Mouse (Mus musculus) adrenal gland, adult 18-20 months (tissue): ENCODE measurements around the gene Spock1. TPM values are rescaled to one million over a fixed set of nuclear protein-coding genes. Genes with fewer than 3 reads are reported as not detected.
"Not testable (repeated sequence)": the region's sequence is repeated elsewhere in the genome, so short reads cannot be mapped to it uniquely, and the experiment has no call there.

Source experiments
- DNase-seq, 2 experiments: peaks; one replicate each; pipeline ENCODE4 v3.0.0; 2021 to 2022; ENCODE audit warnings: low spot score in 2 of 2
- total RNA-seq, 2 experiments: library from RNA; stranded (reverse); gene quantifications; 1 replicate in 1 of 2; 2 replicates in 1 of 2; pipeline ENCODE4 v1.2.3; 2021

Spock1 gene
- total RNA-seq, 2 experiments from 2014 or later: 9.4 to 10.9 TPM

DNA sequence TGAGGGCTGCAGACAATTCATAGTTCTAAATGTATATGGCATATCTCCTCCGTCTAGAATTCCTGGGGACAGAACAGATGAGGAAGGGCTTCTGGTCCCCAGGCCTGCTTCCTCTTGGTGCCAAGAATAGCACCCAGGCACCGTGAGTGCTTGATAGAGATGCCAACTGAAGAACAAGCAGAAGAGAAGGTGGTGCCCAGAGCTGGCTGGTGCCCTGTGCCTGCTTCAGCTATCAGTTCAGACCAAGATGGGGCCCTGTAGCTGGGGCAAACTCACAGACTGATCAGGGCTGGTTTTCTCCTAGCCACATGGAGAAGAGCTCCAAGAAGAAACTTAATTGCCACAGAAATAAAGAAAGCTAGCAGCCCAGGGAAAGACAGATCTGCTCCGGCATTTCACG is 385.8 kb downstream of the Spock1 start:
- no peak for DNase-seq

DNA sequence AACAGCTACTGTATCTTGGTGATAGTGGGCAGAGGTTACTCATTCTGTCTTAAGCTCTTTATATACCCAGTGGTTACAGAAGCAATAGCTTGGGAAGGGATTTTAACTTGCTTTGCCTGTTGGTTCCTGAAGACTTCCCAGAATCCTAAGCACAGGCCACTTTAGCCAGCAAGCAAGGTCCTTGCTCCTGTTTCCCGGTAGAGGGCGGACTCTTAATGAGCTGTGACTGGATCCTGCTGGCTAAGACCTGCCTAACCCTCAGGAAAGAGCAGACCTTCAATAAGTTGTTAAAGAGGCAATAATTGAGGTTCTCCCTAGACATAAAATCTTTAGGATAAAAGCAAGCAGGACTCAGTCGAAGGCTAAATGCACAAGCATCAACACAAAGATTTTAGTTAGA is 387.0 kb downstream of the Spock1 start:
- no peak for DNase-seq

DNA sequence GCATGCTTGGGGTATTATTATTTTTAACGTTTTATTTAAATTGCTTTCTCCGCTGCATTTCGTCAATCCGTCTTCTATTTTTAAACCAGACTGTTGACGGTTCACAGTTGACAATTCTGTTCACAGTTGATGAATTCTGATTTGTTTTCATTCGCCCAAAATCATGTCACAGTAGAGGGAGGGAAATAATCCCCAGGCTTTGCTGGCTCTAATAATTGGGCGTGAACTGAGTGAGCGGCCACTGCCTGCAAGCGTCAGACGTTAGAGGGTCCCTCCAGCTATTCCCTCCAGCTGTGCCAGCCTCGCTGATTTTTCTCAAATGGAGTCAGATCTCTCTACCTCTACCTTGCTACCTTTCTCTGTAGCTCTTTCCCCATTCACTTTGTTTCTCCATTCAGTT is 388.3 kb downstream of the Spock1 start:
- DNase-seq: no peak

DNA sequence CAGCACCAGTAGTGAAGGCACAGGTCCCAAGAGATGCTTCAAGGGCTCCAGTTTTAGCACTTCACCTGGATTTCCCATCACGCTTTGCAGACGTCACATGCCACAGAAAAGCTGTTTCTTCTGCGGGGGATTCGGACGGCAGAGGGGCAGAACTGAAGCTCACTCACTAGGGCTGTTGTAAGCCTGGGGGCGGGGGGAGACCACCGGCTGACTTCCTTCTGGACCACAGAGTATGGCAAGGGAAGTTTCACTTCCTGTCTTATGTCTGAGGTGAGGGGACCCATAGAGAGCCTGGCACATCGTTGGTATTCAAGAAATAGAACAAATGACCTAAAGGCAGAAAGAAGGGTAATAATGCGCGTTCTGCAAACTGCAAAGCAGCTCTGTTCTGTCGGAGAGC is 392.4 kb downstream of the Spock1 start:
- no peak for DNase-seq

DNA sequence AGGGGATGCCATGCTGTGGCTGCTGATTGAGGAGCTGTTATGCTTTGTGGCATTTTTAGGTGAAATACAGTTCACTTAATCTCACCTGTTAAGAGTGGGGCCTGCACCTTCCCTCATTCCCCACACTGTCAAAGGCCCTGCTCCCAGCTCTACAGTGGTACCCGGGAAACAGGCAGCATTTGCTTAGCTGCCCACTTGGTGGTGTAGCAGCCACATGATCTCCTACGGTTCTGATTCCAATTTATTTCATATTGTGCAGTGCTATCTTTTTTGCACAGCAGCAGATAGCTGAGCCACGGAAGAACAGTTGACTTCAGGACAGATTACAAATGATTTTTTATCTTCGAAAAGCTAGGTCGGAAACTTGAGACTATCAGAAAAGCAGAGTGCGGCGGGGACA is 406.6 kb downstream of the Spock1 start:
- DNase-seq: no peak

DNA sequence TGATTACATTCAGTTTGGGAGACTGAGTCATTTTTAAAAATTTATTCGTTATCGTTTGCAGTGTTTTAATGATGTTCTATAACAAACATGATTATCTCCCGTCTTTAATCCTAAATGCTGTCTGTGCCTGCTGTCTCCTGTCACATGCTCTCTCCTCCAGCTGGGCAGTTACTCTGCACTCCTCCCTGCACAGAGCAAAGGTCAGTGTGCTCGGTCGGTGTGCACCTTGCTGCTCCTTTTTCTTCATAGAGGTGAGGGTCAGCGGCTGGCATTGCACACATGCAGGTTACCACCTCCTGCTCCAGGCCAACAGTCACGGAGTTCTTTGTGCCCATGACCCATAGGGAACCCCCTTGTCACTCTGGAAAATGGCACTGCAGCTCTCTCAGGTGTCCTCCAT is 411.4 kb downstream of the Spock1 start:
- no peak for DNase-seq

DNA sequence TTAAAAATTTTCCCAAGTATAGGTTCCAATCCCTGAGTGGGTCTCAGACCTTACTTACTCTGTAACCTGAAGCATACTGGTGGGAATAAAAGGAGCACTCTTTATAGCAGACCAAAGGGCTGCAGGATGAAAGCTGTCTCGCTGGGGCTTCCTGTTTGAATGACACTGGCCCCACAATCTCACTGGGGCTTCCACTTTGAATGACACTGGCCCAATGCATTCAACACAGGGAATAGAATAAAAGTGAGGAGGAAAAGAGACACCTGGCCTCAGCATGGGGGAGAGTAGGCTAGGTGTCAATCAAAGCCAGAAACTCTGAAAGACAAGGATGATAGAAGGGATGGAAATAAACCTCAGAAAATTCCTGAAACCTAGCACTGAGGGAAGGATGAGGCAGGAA is 413.3 kb downstream of the Spock1 start:
- DNase-seq: no peak

DNA sequence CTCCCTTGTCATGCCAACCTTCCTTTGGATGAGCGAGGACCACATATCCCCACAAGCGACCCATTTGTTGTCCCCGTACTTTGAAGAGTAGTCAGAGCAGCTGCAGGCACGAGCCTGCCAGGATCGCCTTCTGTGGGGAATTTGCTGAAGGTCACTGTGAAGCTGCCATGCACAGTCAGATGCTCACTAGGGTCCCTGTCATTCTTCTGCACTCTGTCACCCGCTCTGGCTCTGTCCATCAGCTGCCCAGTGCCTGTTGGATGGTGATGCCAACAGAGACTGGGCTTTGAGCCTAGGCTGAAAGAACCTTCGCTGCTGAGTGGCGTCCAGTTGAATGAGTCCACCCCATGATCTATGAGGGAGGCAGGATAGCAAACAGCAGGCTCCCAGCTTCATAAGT is 419.2 kb downstream of the Spock1 start:
- DNase-seq: no peak

DNA sequence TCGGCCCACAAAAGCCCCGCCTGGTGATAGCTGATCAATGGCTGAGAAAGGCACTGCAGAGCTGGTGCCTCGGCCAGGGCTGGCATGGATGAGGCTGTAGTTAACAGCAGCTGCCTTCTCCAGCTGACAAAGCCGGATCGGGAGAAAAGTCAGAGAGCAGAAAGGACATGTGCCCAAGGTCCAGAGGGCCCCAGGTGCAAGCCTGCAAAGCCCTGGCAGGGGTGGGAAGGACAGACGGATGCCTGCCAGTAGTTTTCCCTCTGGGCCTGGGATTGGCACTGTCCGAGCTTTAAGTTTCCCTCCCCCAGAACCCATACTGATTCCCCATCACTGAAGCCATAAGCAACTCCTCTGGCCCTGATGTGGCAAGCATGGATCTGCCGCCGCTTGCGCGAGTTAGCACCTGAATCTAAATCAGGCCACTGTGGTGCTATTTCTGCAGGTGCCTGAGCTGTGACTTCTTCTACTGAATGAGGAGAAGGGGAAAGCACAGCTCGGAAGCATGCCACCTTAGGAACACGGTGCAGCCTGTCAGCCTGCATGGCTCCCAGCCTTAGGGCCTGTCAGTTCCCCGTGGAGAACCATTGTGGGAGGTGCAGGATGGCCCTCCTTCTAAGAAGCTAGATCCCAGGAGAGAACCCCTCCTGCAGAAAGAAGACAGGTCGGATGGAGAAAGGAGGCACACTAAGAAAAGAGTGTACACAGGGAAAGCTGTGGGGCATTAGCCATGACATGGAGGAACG is 423.5 kb downstream of the Spock1 start:
- DNase-seq: no peak

DNA sequence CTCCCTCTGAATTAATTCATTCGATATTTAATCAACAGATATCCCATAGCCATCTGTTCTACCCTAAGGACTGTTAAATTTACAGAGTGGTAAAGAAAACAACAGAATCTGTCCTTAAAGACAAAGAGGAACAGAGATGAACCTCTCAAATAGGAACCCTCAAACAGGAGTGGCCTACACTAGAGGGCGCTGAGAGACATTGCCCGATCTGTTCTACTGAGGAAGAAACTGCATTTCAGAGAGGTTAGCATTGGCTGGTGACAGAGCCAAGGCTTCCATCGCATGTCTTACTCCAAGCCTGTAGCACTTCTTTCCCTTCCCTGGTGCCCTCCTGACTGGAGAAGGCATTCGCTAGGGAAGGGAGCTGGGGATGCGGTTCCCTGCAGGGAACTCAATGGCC is 431.4 kb downstream of the Spock1 start:
- peak in 1 of 2 experiments; percentile 12 for DNase-seq

DNA sequence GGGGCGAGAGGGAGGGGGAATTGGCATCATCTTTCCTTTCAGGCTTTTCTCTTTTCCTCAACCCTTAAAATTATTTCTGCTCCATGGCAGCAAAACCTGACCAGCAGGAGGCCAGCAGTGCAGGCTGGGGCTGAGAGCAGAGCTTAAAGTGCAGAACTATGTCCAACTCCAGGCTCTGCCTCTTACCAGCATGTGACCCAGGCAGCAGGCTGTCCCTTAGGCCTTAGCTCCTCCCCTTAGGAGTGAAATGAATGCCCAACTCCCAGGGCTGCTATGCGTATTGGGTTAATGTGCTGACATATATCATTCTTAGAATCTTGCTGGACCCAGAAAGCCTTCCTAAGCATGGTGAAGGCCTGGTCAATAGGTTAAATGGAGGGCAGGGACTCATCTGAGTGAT is 434.1 kb downstream of the Spock1 start:
- no peak for DNase-seq

DNA sequence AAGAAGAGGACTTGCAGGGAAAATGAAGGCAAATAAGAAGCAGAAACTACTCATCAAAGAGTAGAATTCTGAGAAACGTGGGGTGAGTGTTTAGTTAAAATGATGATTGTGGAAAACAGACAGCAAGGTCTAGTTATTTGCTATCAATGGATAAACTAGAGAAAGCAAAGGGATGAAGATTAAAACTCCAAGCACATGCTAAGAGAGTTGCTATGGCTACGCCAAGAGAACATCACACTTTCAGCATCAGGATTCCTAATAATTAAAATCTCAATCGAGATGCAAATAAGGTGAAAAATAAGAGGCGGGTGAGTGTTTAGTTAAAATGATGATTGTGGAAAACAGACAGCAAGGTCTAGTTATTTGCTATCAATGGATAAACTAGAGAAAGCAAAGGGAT is 437.2 kb downstream of the Spock1 start:
- DNase-seq: not testable (repeated sequence)

DNA sequence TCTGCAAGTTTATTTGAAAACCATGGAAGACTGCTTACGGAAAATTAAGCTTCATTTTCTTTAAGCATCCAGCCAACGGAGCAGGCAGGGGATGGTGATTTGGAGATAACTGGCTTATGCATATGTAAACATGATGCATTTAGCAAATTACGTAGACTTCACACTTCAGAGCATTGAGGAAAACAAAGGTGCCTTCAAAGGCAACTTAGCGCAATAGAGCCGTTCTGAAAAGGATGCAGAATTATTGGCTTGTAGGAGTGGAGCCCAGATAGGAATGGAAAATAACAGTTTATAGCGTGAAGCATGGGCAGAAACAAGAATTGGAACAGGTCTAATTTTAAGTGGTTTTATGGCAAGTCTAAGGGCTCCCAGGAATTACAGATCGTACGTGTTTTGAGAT is 448.2 kb downstream of the Spock1 start:
- no peak for DNase-seq

DNA sequence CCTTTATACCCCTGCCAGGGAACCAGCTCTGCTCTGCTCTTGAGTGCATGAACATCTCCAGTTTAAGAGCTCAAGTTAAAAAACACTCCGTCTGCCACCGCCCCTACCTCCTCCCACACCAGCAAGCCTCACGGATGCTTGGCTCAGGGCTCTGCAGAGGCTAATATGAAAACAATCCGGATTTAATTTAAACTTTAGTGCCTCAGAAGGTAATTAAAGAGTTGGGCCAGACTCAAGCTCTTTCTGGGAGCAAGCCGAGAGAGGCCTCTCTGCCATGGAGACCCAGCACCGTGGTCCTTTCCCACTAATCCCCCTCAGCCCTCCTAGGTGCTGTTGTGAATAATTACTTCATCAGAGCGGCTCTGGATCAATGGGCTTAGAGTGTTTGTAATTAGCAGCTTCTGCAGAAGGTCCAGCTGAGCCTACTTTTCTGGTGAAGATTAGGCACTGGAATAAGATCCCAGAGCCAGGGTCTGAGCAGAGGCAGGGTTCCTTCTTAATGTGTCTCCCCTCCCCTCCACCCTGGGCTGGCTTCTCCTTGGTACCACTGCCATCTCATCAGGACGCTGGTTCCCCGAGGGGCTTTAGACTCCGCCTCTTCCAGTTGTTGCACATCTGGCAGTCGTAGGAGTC is 457.8 kb downstream of the Spock1 start:
- no peak for DNase-seq

DNA sequence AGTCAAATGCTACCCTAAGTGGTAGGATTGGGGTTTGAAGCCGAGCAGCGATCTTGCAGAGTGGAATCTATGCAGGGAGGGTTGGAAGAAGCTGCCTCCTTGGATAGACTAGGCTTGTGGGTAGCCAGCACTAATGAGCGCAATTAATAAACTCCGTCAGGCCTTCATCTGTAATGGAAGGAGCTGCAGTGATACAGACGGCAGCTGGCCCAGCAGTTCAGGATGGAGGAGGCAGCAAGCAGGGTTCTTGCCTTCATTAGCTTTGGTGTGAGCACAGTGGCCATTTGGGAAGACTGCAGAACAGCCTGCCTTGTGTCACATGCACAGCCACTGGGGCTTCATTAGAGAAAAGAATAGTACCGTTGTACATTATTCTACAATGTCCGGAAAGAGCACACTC is 459.2 kb downstream of the Spock1 start:
- DNase-seq: no peak

DNA sequence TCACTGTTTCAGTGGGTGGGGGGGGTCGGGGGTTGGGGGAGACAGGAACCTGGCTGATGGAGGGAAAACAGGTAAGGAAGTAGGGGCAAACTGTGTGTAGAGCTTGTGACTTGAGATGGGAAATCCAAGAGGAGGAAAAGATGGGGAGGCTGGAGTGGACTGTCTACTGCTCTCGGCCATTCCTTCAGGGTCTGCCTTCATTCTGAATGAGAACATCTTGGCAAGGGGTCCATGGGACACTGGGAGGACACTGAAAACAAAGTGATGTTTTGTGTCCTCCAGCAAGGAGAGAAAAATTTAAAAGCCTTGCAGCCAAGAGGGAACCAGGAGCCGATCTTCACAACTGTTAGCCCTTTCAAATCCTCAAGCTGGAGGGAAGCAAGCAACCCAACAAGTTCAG is 463.2 kb downstream of the Spock1 start:
- DNase-seq: no peak

DNA sequence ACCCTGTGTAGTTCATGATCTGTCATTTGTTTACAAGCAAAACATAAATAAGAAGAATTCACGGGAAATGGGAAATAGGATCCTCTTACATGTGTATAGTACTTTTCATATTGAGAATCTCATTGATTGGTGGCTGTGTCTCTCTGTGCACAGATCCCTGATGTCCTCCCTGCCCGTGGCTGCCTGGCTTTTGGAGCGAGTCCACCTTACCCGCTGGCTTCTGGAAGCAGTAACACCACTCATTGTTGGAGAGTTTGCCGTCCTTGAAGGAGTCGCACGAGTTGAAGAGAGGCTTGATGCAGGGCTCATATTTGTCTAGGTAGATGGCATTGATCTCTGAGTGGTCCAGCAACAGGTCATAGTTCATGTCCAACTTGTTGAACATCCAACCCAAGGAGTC is 468.0 kb downstream of the Spock1 start:
- no peak for DNase-seq

DNA sequence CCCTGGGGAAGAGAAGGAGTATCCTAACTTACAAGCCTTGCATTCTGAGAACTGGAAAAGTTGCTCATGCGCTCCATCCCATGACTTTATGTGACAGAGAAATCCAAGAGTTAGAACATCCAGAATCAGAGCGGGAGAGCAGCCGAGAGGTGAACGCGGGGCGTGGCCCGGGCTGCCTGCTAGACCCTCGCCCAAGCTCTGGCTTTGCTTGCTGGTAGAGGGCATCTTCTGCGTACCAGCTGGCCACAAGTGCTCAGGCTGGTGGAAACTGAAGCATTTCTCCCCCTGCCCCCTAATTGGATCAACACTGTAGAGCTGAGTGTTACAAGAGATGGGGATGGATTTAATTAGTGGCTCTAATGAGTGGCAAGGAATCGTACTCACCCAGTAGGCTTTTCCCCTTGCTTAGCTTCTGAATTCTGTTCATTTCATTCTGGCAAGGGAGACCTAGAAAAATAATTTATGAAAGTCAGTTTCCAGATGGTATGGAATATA is 472.4 kb downstream of the Spock1 start:
- no peak for DNase-seq

DNA sequence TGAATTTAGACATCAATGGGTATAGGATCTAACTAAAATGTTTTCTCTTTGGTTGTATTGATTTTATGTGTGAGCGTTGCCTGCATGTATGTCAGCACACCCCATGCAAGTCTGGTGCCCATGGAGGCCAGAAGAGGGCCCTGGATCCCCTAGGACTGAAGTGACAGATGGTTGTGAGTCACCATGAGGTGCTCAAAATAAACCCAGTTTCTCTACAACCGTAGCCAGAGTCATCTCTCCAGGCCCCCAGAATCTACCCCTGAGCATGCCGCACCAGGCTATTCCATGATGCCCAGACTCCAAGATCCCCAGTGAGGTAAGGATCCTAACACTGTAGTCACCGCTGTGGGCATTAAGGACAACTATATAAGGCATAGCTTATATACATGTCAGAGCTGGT is 474.3 kb downstream of the Spock1 start:
- no peak for DNase-seq

DNA sequence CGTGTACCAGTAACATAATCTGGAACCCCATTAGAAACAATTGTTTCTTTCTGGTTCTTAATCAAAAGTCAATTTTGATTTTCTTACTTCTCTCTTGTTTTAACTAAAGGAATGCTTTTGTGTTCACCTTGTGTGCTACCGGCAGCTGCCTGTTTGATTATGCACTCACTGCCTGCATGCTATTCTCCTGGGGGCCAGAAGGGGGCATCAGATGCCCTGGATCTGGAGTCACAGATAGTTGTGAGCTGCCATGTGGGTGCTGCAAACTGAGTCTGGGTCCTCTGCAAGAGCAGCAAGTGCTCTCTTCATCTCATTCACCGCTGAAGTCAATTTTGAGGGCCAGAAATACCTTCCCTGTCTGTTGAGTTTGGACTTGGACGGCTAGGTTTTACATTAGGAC is 476.3 kb downstream of the Spock1 start:
- no peak for DNase-seq

DNA sequence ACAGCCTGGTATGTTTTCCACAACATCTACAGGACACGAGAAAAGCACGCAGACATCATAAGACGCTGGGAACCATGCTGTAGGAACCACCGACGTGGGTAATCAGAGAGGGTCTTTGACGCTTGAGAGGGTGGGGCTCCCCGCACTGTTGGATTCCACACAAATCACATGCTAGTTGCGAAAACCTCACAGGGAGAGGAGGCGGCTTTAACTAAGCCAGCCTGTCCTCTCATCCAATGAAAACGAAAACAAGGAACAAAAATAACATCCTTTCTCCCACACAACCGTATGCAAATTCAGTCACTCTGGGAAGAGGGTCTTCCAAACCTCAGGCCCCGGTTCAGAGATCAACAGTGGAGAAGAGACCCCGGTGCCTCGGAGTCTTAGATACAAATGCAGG is 479.3 kb downstream of the Spock1 start:
- no peak for DNase-seq

DNA sequence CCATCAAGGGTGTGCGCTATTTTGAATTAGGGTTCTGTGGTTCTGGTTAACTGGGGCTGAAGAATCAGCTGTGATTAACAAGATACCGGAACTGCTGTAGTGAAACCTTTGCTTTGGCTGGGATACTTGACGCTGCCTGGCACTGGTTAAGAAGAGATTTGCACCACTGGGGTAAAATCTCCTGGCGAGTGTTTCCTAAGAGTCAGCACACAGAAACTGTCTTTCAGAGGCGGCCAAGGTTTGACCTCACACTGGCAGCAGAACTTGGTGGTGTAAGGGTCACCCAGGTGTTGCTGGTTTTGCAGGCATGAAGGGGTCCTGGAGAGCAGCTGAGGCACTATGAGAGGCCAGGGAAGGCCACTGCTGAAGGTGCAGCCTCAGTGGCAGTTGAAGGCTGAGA is 489.4 kb downstream of the Spock1 start:
- no peak for DNase-seq

DNA sequence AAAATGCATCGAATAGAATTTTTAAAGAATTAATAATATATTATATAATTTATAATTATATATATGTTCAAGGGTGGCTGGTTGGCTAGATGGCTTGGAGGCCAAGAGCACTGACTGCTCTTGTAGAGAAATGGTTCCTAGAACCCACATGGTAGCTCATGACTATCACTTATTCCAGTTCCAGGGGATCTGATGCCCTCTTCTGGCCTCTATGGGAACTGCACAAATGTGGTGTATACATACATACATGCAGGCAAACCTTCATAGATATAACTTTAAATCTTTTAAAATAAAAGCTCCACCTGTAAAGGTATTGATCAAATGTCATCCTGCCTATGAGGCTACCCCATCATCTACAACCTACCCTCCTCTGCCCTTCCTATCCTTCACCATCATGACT is 493.4 kb downstream of the Spock1 start:
- DNase-seq: no peak
